Mouse (Mus musculus) ES-E14 (cell line): ENCODE measurements around the gene Ccnd3. TPM values are rescaled to one million over a fixed set of nuclear protein-coding genes. Genes with fewer than 3 reads are reported as not detected.
A peak's percentile ranks its signal among the peaks of the same experiment; 100 is the strongest.

Source experiments
- DNase-seq: peaks from one replicate; pipeline ENCODE4 v3.0.0-alpha.2; 2013; ENCODE audit warnings: low read depth, low spot score
- H3K27ac ChIP-seq: 2 replicates; pipeline ENCODE4 v1.5.1; 2012; ENCODE audit warnings: low read depth, mild to moderate bottlenecking, low read length, moderate library complexity, mixed read lengths; ENCODE audit not compliant: poor library complexity, insufficient read depth, severe bottlenecking
- H3K36me3 ChIP-seq: 2 replicates; pipeline ENCODE4 v1.6.1; 2012; ENCODE audit warnings: mild to moderate bottlenecking, low read length, moderate library complexity, mixed read lengths; ENCODE audit not compliant: control insufficient read depth, poor library complexity, insufficient read depth, severe bottlenecking
- H3K4me1 ChIP-seq, 2 experiments: fragments of 150-350 bp in 1 of 2; sonication (generic) in 1 of 2; 2 replicates each; pipeline ENCODE4 v1.6.1; 2012; ENCODE audit warnings: low read length in 2 of 2, mild to moderate bottlenecking in 1 of 2, mixed read lengths in 1 of 2; ENCODE audit not compliant: control insufficient read depth in 2 of 2, insufficient read depth in 2 of 2, poor library complexity in 1 of 2
- H3K4me3 ChIP-seq, 2 experiments: fragments of 150-350 bp in 1 of 2; sonication (generic) in 1 of 2; 2 replicates each; pipeline ENCODE4 v1.5.1; 2012; ENCODE audit warnings: low read length in 2 of 2, low read depth in 1 of 2, mild to moderate bottlenecking in 1 of 2, mixed read lengths in 1 of 2; ENCODE audit not compliant: insufficient read depth in 1 of 2, poor library complexity in 1 of 2, severe bottlenecking in 1 of 2
- H3K9ac ChIP-seq: 2 replicates; pipeline ENCODE4 v1.6.1; 2012; ENCODE audit warnings: low read depth, mild to moderate bottlenecking, low read length, mixed read lengths; ENCODE audit not compliant: poor library complexity, insufficient read depth, severe bottlenecking
- H3K9me3 ChIP-seq: fragments of 150-350 bp; sonication (generic); 2 replicates; pipeline ENCODE4 v1.6.1; 2012; ENCODE audit warnings: low read depth, mild to moderate bottlenecking, low read length; ENCODE audit not compliant: control insufficient read depth, insufficient read depth
- CHD2 ChIP-seq: IDR thresholded peaks from 2 replicates; pipeline ENCODE4 v1.6.1; 2014; ENCODE audit warnings: mild to moderate bottlenecking, low read depth, low read length, inconsistent platforms
- HCFC1 ChIP-seq: IDR thresholded peaks from 2 replicates; pipeline ENCODE4 v1.6.1; 2012; ENCODE audit warnings: low read length, inconsistent platforms, borderline replicate concordance; ENCODE audit not compliant: insufficient read depth
- MAFK ChIP-seq: IDR thresholded peaks from 2 replicates; pipeline ENCODE4 v1.6.1; 2014; ENCODE audit warnings: mild to moderate bottlenecking, low read depth, low read length, inconsistent platforms; ENCODE audit not compliant: insufficient read depth
- ZC3H11A ChIP-seq: IDR thresholded peaks from 2 replicates; pipeline ENCODE4 v1.6.1; 2012; ENCODE audit warnings: low read depth, mild to moderate bottlenecking, inconsistent platforms, low read length, borderline replicate concordance
- ZNF384 ChIP-seq: IDR thresholded peaks from 2 replicates; pipeline ENCODE4 v1.6.1; 2012; ENCODE audit warnings: low read depth, low read length, inconsistent platforms
- in situ Hi-C, 2 experiments: fragments of 600-800 bp; cut with MboI; formaldehyde crosslinking; loops; one replicate each; pipeline ENCODE4 v1.15.1; 2025; ENCODE audit warnings: low sequenced_read_pairs in 2 of 2, inconsistent platforms in 1 of 2; ENCODE audit not compliant: unreplicated experiment in 2 of 2
- total RNA-seq: library from RNA; depleted of rRNA; stranded (reverse); fragments of 300-350 nt; gene quantifications from 2 replicates; pipeline ENCODE4 v1.2.3, GENCODE M21; 2012

The Ccnd3 gene
- total RNA-seq, 1 experiment = 131 TPM

- Histone ChIP-seq H3K4me1 (peaks cover 10 to 32% of the 10 kb centered on the region in 2 experiments), H3K36me3 (no peaks in the 10 kb centered on the region), H3K9me3 (no peaks in the 10 kb centered on the region), H3K4me3 (no peak overlapping the region; a peak in 1 of 4 replicates), H3K9ac (0 out of 2 replicates have a peak overlapping the region, but pooled peaks have one; percentile 2), H3K27ac (peak overlapping the region; percentile 61; the same call in 1 of the 2 replicates)
- in situ Hi-C loops = no loop called here
- TF ChIP-seq MAFK (no peak), ZNF384 (no peak), ZC3H11A (no peak), HCFC1 (no peak), CHD2 (no peak)
- DNase-seq = no peak
Observed at GRCm38 (mm10) chr17:47568951-47569527, 64.2 kb downstream of the Ccnd3 start.

- H3K9me3 ChIP-seq = no peaks in the 10 kb centered on the region
- TF ChIP-seq ZC3H11A (no peak), MAFK (no peak), CHD2 (peak; percentile 88)
- in situ Hi-C loops = no loop called here
- H3K9ac ChIP-seq = peak overlapping the region; percentile 87
- no peaks in the 10 kb centered on the region for H3K36me3 ChIP-seq
- peak overlapping the region; percentile 63 to 77 for H3K4me3 ChIP-seq
- H3K4me1 ChIP-seq = peaks cover 10 to 33% of the 10 kb centered on the region in 2 experiments
- H3K27ac ChIP-seq = peak overlapping the region; percentile 99
- DNase-seq = peak; percentile 87
Observed at GRCm38 (mm10) chr17:47571621-47572020, 66.8 kb downstream of the Ccnd3 start.

- TF ChIP-seq ZNF384 (no peak), HCFC1 (no peak), CHD2 (no peak), ZC3H11A (no peak), MAFK (no peak)
- no peaks in the 10 kb centered on the region for H3K9me3 ChIP-seq
- in situ Hi-C loops = no loop called here
- no peaks in the 10 kb centered on the region for H3K36me3 ChIP-seq
- H3K4me3 ChIP-seq = peak overlapping the region in 1 of 2 experiments; percentile 61; a peak in 1 of 4 replicates
- H3K27ac ChIP-seq = peak overlapping the region; percentile 99
- no peak for DNase-seq
- H3K9ac ChIP-seq = peak overlapping the region; percentile 70; the same call in 1 of the 2 replicates
- peaks cover 10 to 27% of the 10 kb centered on the region in 2 experiments for H3K4me1 ChIP-seq
Observed at GRCm38 (mm10) chr17:47572436-47572835, 67.6 kb downstream of the Ccnd3 start.

DNA sequence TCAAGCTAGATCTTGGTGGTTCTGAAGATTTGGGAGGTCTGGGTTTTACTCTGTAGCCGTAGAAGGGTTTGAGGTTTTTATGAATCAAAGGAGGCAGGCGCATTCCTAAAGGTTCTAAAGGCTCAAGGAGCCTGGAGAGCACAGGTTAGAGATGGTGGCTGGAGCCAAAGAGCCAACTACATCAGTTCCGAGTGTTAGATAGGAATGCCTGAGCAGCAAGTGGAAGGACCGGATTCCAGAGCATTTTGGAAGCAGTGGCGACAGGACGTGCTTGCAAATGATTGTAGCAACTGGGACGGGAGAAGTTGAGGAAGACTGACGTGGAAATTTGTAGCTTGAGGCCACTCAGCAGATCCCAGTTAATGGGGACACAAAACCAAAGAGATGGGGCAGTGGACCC, 69.2 kb downstream of the Ccnd3 start:
- Histone ChIP-seq H3K4me1 (peaks cover 10 to 20% of the 10 kb centered on the region in 2 experiments), H3K4me3 (no peak overlapping the region), H3K36me3 (no peaks in the 10 kb centered on the region), H3K9me3 (no peaks in the 10 kb centered on the region), H3K27ac (no peak overlapping the region; the same call in 1 of the 2 replicates), H3K9ac (no peak overlapping the region)
- TF ChIP-seq ZNF384 (no peak), ZC3H11A (no peak), CHD2 (no peak), MAFK (no peak), HCFC1 (no peak)
- in situ Hi-C loops = no loop called here
- no peak for DNase-seq

DNA sequence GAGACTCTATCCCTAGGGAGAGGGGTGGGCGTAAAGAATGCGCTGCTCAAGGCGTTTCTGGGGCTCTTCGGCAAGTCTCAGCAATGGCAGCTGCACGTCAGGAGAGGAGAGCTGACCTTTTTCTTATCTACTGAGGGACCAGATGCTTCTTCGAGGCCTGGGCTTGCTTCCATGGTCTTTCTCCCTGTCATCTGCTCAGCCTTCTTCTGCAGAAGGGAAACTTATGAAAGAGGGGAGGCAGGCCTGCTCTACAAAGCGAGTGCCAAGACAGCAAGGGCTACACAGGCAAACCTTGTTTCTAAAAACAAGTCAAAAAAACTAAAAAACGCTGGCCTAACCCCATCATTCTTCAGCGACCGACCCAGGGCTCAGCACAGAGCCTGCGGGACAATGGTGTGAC, 70.0 kb downstream of the Ccnd3 start:
- H3K36me3 ChIP-seq = no peaks in the 10 kb centered on the region
- H3K27ac ChIP-seq = no peak overlapping the region
- TF ChIP-seq HCFC1 (no peak), MAFK (no peak), ZC3H11A (no peak), ZNF384 (no peak), CHD2 (no peak)
- no peak overlapping the region for H3K4me3 ChIP-seq
- H3K9me3 ChIP-seq = no peaks in the 10 kb centered on the region
- in situ Hi-C loops = no loop called here
- DNase-seq = no peak
- no peak overlapping the region; the same call in 1 of the 2 replicates for H3K9ac ChIP-seq
- H3K4me1 ChIP-seq = peaks cover 7 to 18% of the 10 kb centered on the region in 2 experiments
